ENCODE assay signal across 14 mouse cellular contexts in the genomic region with DNA sequence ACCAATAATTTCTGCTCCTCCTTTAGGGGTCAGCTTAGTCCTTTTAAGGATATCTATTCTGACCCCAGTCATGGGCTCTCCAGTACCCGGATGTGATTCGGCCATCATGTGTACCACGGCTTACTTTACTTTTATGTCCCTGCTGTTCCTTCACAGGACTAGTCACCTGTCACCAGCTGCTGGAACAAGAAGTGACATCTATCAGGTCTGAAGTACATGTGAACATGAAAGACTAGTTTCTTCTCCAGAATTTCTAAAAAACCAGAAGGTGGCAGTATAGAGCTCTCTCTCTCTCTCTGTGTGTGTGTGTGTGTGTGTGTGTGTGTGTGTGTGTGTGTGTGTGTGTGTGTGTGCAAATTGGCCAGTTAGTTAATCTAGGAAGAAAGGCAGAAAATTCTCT. TPM values are rescaled to one million over a fixed set of nuclear protein-coding genes. Genes with fewer than 3 reads are reported as not detected.
DNase-seq lines count a peak whose midpoint lies in the region; ATAC-seq and TF ChIP-seq lines count a peak whose summit lies in the region.
"Had no signal": no experiment of that assay in that cellular context is flagged by ENCODE, and none has a peak within 500 bp of the region (broad histone marks: within the 10 kb centered on the region; RNA-seq: fewer than 3 reads in every experiment).

No protein-coding gene starts in this region.

- WGBS in forebrain, embryonic 15.5 days = 93% methylated on average over 3 of the region's 3 CpGs
- WGBS in forebrain, embryonic 12.5 days = 90% methylated on average over 3 of the region's 3 CpGs

- H3K27ac ChIP-seq in forebrain, embryonic 15.5 days (replicated peaks) = no peak overlapping the region
- no peak overlapping the region for H3K27ac ChIP-seq in forebrain, embryonic 12.5 days
- no peak overlapping the region for H3K27ac ChIP-seq in layer of hippocampus, adult 2 months
- H3K27ac ChIP-seq: hindbrain, embryonic 12.5 days had no signal

- H3K4me3 ChIP-seq in forebrain, embryonic 15.5 days = no peak overlapping the region
- H3K4me3 ChIP-seq in forebrain, embryonic 12.5 days (replicated peaks) = no peak overlapping the region
- no peak overlapping the region for H3K4me3 ChIP-seq in layer of hippocampus, adult 2 months
- H3K4me3 ChIP-seq: hindbrain, embryonic 12.5 days; myocyte had no signal

- no peaks in the 10 kb centered on the region for H3K9me3 ChIP-seq in forebrain, embryonic 15.5 days
- no peaks in the 10 kb centered on the region for H3K9me3 ChIP-seq in forebrain, embryonic 12.5 days
- H3K9me3 ChIP-seq: hindbrain, embryonic 12.5 days had no signal

- peak; percentile 38 for TF ChIP-seq CTCF in layer of hippocampus, adult 2 months (conservative IDR thresholded peaks at IDR 0.05)

- H3K27me3 ChIP-seq in forebrain, embryonic 15.5 days = no peaks in the 10 kb centered on the region
- no peaks in the 10 kb centered on the region for H3K27me3 ChIP-seq in forebrain, embryonic 12.5 days
- H3K27me3 ChIP-seq: hindbrain, embryonic 12.5 days had no signal

- no peak overlapping the region for H3K9ac ChIP-seq in forebrain, embryonic 15.5 days (replicated peaks)
- no peak overlapping the region for H3K9ac ChIP-seq in forebrain, embryonic 12.5 days
- H3K9ac ChIP-seq: hindbrain, embryonic 12.5 days had no signal

- ATAC-seq in forebrain, embryonic 15.5 days (replicated peaks) = peak; percentile 55; the same call in 1 of the 2 replicates
- no peak for ATAC-seq in forebrain, embryonic 12.5 days (ENCODE audit: low FRiP score)

- no peaks in the 10 kb centered on the region for H3K36me3 ChIP-seq in forebrain, embryonic 15.5 days
- H3K36me3 ChIP-seq in forebrain, embryonic 12.5 days (replicated peaks) = no peaks in the 10 kb centered on the region
- H3K36me3 ChIP-seq: hindbrain, embryonic 12.5 days had no signal

- no peak for DNase-seq in layer of hippocampus, adult 2 months (ENCODE audit: low spot score in 2 of 2)
- no peak for DNase-seq in layer of hippocampus, adult 18-20 months (ENCODE audit: low spot score in 2 of 2)
- DNase-seq in CD4-positive, CD25-positive, alpha-beta regulatory T cell, adult 2 months (ENCODE audit: low read depth, low spot score) = peak; percentile 54
- peak; percentile 48 for DNase-seq in induced T-regulatory cell, adult 2 months (ENCODE audit: low read depth)
- no peak for DNase-seq in ovary, postnatal 14 days (ENCODE audit: low spot score)
- no peak for DNase-seq in left cerebral cortex, adult 9 months (ENCODE audit: low spot score in 2 of 2)
- DNase-seq: adrenal gland, adult 8-10 months; lung, adult 18-20 months; right cerebral cortex, postnatal 14 days; thymus, adult 2 months had no signal

- peaks cover 4% of the 10 kb centered on the region; the same call in 1 of the 2 replicates for H3K4me1 ChIP-seq in forebrain, embryonic 15.5 days
- 0 out of 2 replicates have a peak, but pooled peaks cover 2% of the 10 kb centered on the region for H3K4me1 ChIP-seq in forebrain, embryonic 12.5 days
- H3K4me1 ChIP-seq: hindbrain, embryonic 12.5 days had no signal

- H3K4me2 ChIP-seq in forebrain, embryonic 15.5 days (replicated peaks) = no peak overlapping the region
- no peak overlapping the region for H3K4me2 ChIP-seq in forebrain, embryonic 12.5 days
- H3K4me2 ChIP-seq: hindbrain, embryonic 12.5 days had no signal

RNA-seq across cellular contexts. Expression of a gene that starts 20.4 kb away (rescaled TPM):
- polyA plus RNA-seq in forebrain, embryonic 15.5 days (2015; fragmentation: Nextera tagmentation; extraction: Ambion mirVana) = 0.56 and 0.57 TPM in 2 replicates
- 0.20 and 0.55 TPM in 2 replicates for polyA plus RNA-seq in forebrain, embryonic 12.5 days (2016; fragmentation: Nextera tagmentation; extraction: Ambion mirVana)
- 1 to 10 TPM in 1 of 2 experiments, under 1 TPM in 1; 0.61 to 1.1 TPM for total RNA-seq in layer of hippocampus, adult 2 months (2021)
- total RNA-seq in layer of hippocampus, adult 18-20 months (2021) = under 1 TPM; 0.53 to 0.74 TPM
- polyA plus RNA-seq: myocyte had no signal

RNA-seq across cellular contexts. Expression of a gene that starts 22.9 kb away (rescaled TPM):
- 0.15 and 1.1 TPM in 2 replicates for polyA plus RNA-seq in forebrain, embryonic 15.5 days (2015; fragmentation: Nextera tagmentation; extraction: Ambion mirVana)
- 0.17 TPM in 1 of 2 replicates, not detected in the other for polyA plus RNA-seq in forebrain, embryonic 12.5 days (2016; fragmentation: Nextera tagmentation; extraction: Ambion mirVana)
- total RNA-seq in layer of hippocampus, adult 2 months (2021) = under 1 TPM in 1 of 2 experiments, not detected in 1; 0.10 TPM
- under 1 TPM in 1 of 2 experiments, not detected in 1; 0.10 TPM for total RNA-seq in layer of hippocampus, adult 18-20 months (2021)

RNA-seq across cellular contexts. Expression of a gene that starts 46.8 kb away (rescaled TPM):
- not detected in 2 replicates for polyA plus RNA-seq in forebrain, embryonic 15.5 days (2015; fragmentation: Nextera tagmentation; extraction: Ambion mirVana)
- not detected in 2 replicates for polyA plus RNA-seq in forebrain, embryonic 12.5 days (2016; fragmentation: Nextera tagmentation; extraction: Ambion mirVana)
- not detected for total RNA-seq in layer of hippocampus, adult 2 months (2021)
- not detected for total RNA-seq in layer of hippocampus, adult 18-20 months (2021)
- total RNA-seq: adrenal gland, adult 8-10 months had no signal
- polyA plus RNA-seq: hindbrain, embryonic 12.5 days; myocyte; thymus, adult 2 months had no signal

Comparison
In these comparisons a context has a peak if more than half of its experiments do, and no peak if none do; other contexts are left out.
1. DNase-seq: peak in CD4-positive, CD25-positive, alpha-beta regulatory T cell, adult 2 months (single experiment) and induced T-regulatory cell, adult 2 months (single experiment); none in layer of hippocampus, adult 2 months (0 of 2), layer of hippocampus, adult 18-20 months (0 of 2), ovary, postnatal 14 days (single experiment) and left cerebral cortex, adult 9 months (0 of 2).